ENCODE assay signal across 8 mouse cellular contexts in genomic region chr5:113152663-113153507, GRCm38 (mm10).
DNase-seq lines count a peak whose midpoint lies in the region; ATAC-seq and TF ChIP-seq lines count a peak whose summit lies in the region.

No protein-coding gene starts in this region.

- H3K9me3 ChIP-seq in lung, embryonic 16.5 days (ENCODE audit: control insufficient read depth, low read length): no peaks in the 10 kb centered on the region
- no peaks in the 10 kb centered on the region for H3K9me3 ChIP-seq in forebrain, embryonic 13.5 days (replicated peaks)
- H3K9me3 ChIP-seq in intestine, embryonic 15.5 days: no peaks in the 10 kb centered on the region
- no peaks in the 10 kb centered on the region for H3K9me3 ChIP-seq in liver, embryonic 13.5 days (replicated peaks)

- no peak for TF ChIP-seq CTCF in thymus, adult 2 months (IDR thresholded peaks at IDR 0.05; ENCODE audit: borderline replicate concordance, control insufficient read depth, extremely low read depth, insufficient read depth, low read length, poor library complexity)

- no peaks in the 10 kb centered on the region for H3K36me3 ChIP-seq in lung, embryonic 16.5 days (ENCODE audit: control insufficient read depth, insufficient read depth, low read length)
- H3K36me3 ChIP-seq in forebrain, embryonic 13.5 days (ENCODE audit: poor library complexity, severe bottlenecking): no peaks in the 10 kb centered on the region
- H3K36me3 ChIP-seq in intestine, embryonic 15.5 days: no peaks in the 10 kb centered on the region
- no peaks in the 10 kb centered on the region for H3K36me3 ChIP-seq in liver, embryonic 13.5 days
- H3K36me3 ChIP-seq in thymus, adult 2 months (ENCODE audit: control insufficient read depth, insufficient read depth, low read length): no peaks in the 10 kb centered on the region

- no peaks in the 10 kb centered on the region for H3K27me3 ChIP-seq in lung, embryonic 16.5 days (ENCODE audit: control insufficient read depth, insufficient read depth, low read depth, low read length)
- no peaks in the 10 kb centered on the region for H3K27me3 ChIP-seq in forebrain, embryonic 13.5 days
- no peaks in the 10 kb centered on the region for H3K27me3 ChIP-seq in intestine, embryonic 15.5 days (replicated peaks)
- H3K27me3 ChIP-seq in liver, embryonic 13.5 days: no peaks in the 10 kb centered on the region
- no peaks in the 10 kb centered on the region for H3K27me3 ChIP-seq in thymus, adult 2 months (ENCODE audit: control insufficient read depth, insufficient read depth, low read length)

- no peak for TF ChIP-seq POLR2A in thymus, adult 2 months (IDR thresholded peaks at IDR 0.05; ENCODE audit: control insufficient read depth, extremely low read depth, insufficient read depth, low read length, poor library complexity)

- peak; percentile 37 for ATAC-seq in lung, embryonic 16.5 days (ENCODE audit: low read depth)
- 0 out of 2 replicates have a peak, but pooled peaks have one; percentile 39 for ATAC-seq in forebrain, embryonic 13.5 days
- ATAC-seq in intestine, embryonic 15.5 days: peak; percentile 87
- ATAC-seq in liver, embryonic 13.5 days (ENCODE audit: low read depth): peak; percentile 64

- peaks cover 37% of the 10 kb centered on the region for H3K4me1 ChIP-seq in lung, embryonic 16.5 days (replicated peaks; ENCODE audit: control insufficient read depth, insufficient read depth, low read length)
- H3K4me1 ChIP-seq in forebrain, embryonic 13.5 days: peaks cover 56% of the 10 kb centered on the region
- H3K4me1 ChIP-seq in intestine, embryonic 15.5 days (replicated peaks): peaks cover 54% of the 10 kb centered on the region
- peaks cover 46% of the 10 kb centered on the region for H3K4me1 ChIP-seq in liver, embryonic 13.5 days (replicated peaks)
- peaks cover 28% of the 10 kb centered on the region for H3K4me1 ChIP-seq in thymus, adult 2 months (replicated peaks; ENCODE audit: control insufficient read depth, insufficient read depth, low read length)

- no peak for DNase-seq in lung, postnatal 25 days (ENCODE audit: low spot score)
- DNase-seq in liver, embryonic 13.5 days: no peak
- no peak for DNase-seq in adrenal gland, adult 18-20 months (ENCODE audit: low spot score in 2 of 2)
- DNase-seq in spleen, adult 12 weeks (ENCODE audit: low spot score): no peak
- DNase-seq in thymus, adult 2 months: no peak

- H3K4me2 ChIP-seq in lung, embryonic 16.5 days (ENCODE audit: low read depth, low read length): no peak overlapping the region
- H3K4me2 ChIP-seq in forebrain, embryonic 13.5 days: no peak overlapping the region
- H3K4me2 ChIP-seq in intestine, embryonic 15.5 days (replicated peaks): no peak overlapping the region; the same call in 1 of the 2 replicates
- H3K4me2 ChIP-seq in liver, embryonic 13.5 days: no peak overlapping the region

- H3K4me3 ChIP-seq in lung, embryonic 16.5 days (ENCODE audit: low read length): no peak overlapping the region
- H3K4me3 ChIP-seq in forebrain, embryonic 13.5 days: no peak overlapping the region
- no peak overlapping the region for H3K4me3 ChIP-seq in intestine, embryonic 15.5 days (replicated peaks)
- H3K4me3 ChIP-seq in liver, embryonic 13.5 days (replicated peaks): no peak overlapping the region
- no peak overlapping the region for H3K4me3 ChIP-seq in thymus, adult 2 months (ENCODE audit: control insufficient read depth, insufficient read depth, low read length)

- H3K27ac ChIP-seq in lung, embryonic 16.5 days (ENCODE audit: low read length): peak overlapping the region; percentile 88
- H3K27ac ChIP-seq in forebrain, embryonic 13.5 days: peak overlapping the region; percentile 72
- H3K27ac ChIP-seq in intestine, embryonic 15.5 days: peak overlapping the region; percentile 73
- no peak overlapping the region; the same call in 1 of the 2 replicates for H3K27ac ChIP-seq in liver, embryonic 13.5 days
- H3K27ac ChIP-seq in thymus, adult 2 months (ENCODE audit: control insufficient read depth, insufficient read depth, low read length): no peak overlapping the region

- WGBS in lung, embryonic 16.5 days: 52% methylated on average over 22 of the region's 22 CpGs
- 57% methylated on average over 22 of the region's 22 CpGs for WGBS in forebrain, embryonic 13.5 days
- 53% methylated on average over 22 of the region's 22 CpGs for WGBS in intestine, embryonic 15.5 days
- WGBS in liver, embryonic 13.5 days (ENCODE audit: insufficient replicate concordance): 64% methylated on average over 22 of the region's 22 CpGs
- WGBS in thymus, adult 2 months: 45% methylated on average over 22 of the region's 22 CpGs

- peak overlapping the region; percentile 31; the same call in 1 of the 2 replicates for H3K9ac ChIP-seq in lung, embryonic 16.5 days (ENCODE audit: low read length)
- peak overlapping the region; percentile 40 for H3K9ac ChIP-seq in forebrain, embryonic 13.5 days
- peak overlapping the region; percentile 30 for H3K9ac ChIP-seq in intestine, embryonic 15.5 days
- H3K9ac ChIP-seq in liver, embryonic 13.5 days: no peak overlapping the region

Comparison
In these comparisons a context has a peak if more than half of its experiments do, and no peak if none do; other contexts are left out.
1. ATAC-seq: peak in every context shown above with its lines; median percentile 87 in intestine, embryonic 15.5 days; 64 in liver, embryonic 13.5 days; 39 in forebrain, embryonic 13.5 days; 37 in lung, embryonic 16.5 days.
2. H3K27ac ChIP-seq: peak in lung, embryonic 16.5 days (single experiment), forebrain, embryonic 13.5 days (single experiment) and intestine, embryonic 15.5 days (single experiment); none in liver, embryonic 13.5 days (single experiment) and thymus, adult 2 months (single experiment).